ENCODE assay signal across 15 mouse cellular contexts in genomic region chr11:6558234-6558633, GRCm38 (mm10). TPM values are rescaled to one million over a fixed set of nuclear protein-coding genes. Genes with fewer than 3 reads are reported as not detected.
DNase-seq lines count a peak whose midpoint lies in the region; ATAC-seq and TF ChIP-seq lines count a peak whose summit lies in the region.
"Had no signal": no experiment of that assay in that cellular context is flagged by ENCODE, and none has a peak within 500 bp of the region (broad histone marks: within the 10 kb centered on the region; RNA-seq: fewer than 3 reads in every experiment).

No protein-coding gene starts in this region.

- 56% methylated on average over 3 of the region's 3 CpGs for WGBS in liver, postnatal 0 days (ENCODE audit: insufficient replicate concordance)

- H3K9me3 ChIP-seq in liver, postnatal 0 days (ENCODE audit: low read length), result no peaks in the 10 kb centered on the region
- no peaks in the 10 kb centered on the region for H3K9me3 ChIP-seq in ES-E14 (ENCODE audit: control insufficient read depth, insufficient read depth, low read depth, low read length)
- H3K9me3 ChIP-seq: embryonic facial prominence, embryonic 12.5 days; kidney, embryonic 15.5 days had no signal

- peak; percentile 49 for TF ChIP-seq CTCF in liver, postnatal 0 days (IDR thresholded peaks at IDR 0.05; ENCODE audit: low read depth)

- DNase-seq in liver, postnatal 0 days, result no peak
- no peak for DNase-seq in liver
- DNase-seq in CD4-positive helper T cell, adult 2 months (ENCODE audit: low read depth, low spot score), result peak; percentile 61
- no peak for DNase-seq in ES-E14 (ENCODE audit: low read depth, low spot score)
- DNase-seq in thymus, postnatal 14 days, result peak; percentile 44
- DNase-seq in cerebellum, postnatal 4 days (ENCODE audit: low spot score in 2 of 2), result no peak
- no peak for DNase-seq in left cerebral cortex, postnatal 10 days (ENCODE audit: extremely low spot score in 1 of 2, low spot score in 2 of 2)
- DNase-seq: cerebellum, adult 11 months; cerebellum, postnatal 36 days; gastrocnemius, postnatal 14 days; heart, postnatal 36 days; lung, postnatal 14 days had no signal

- no peak overlapping the region for H3K4me3 ChIP-seq in liver, postnatal 0 days (ENCODE audit: low read depth, low read length)
- no peak overlapping the region for H3K4me3 ChIP-seq in ES-E14 (ENCODE audit: insufficient read depth in 1 of 2, low read depth in 1 of 2, low read length in 2 of 2, poor library complexity in 1 of 2, severe bottlenecking in 1 of 2)
- H3K4me3 ChIP-seq: embryonic facial prominence, embryonic 12.5 days; kidney, embryonic 15.5 days had no signal

- H3K9ac ChIP-seq in liver, postnatal 0 days (replicated peaks), result no peak overlapping the region
- no peak overlapping the region for H3K9ac ChIP-seq in ES-E14 (ENCODE audit: insufficient read depth, low read depth, low read length, poor library complexity, severe bottlenecking)
- H3K9ac ChIP-seq: embryonic facial prominence, embryonic 12.5 days; kidney, embryonic 15.5 days had no signal

- no peak for TF ChIP-seq EP300 in liver, postnatal 0 days (IDR thresholded peaks at IDR 0.05; ENCODE audit: low read depth)

- intact Hi-C loops in left cerebral cortex, postnatal 10 days (cut with DNase I), result no loop called here

- in situ Hi-C loops in ES-E14 (cut with MboI; ENCODE audit: low sequenced_read_pairs in 2 of 2, unreplicated experiment in 2 of 2), result no loop called here

- no peaks in the 10 kb centered on the region for H3K27me3 ChIP-seq in liver, postnatal 0 days (ENCODE audit: insufficient read depth, low read length)
- H3K27me3 ChIP-seq: embryonic facial prominence, embryonic 12.5 days; kidney, embryonic 15.5 days had no signal

- no peak overlapping the region for H3K27ac ChIP-seq in liver, postnatal 0 days (ENCODE audit: low read depth)
- H3K27ac ChIP-seq in ES-E14 (ENCODE audit: insufficient read depth, low read depth, low read length, poor library complexity, severe bottlenecking), result no peak overlapping the region
- H3K27ac ChIP-seq: embryonic facial prominence, embryonic 12.5 days; kidney, embryonic 15.5 days had no signal

- H3K36me3 ChIP-seq in liver, postnatal 0 days (replicated peaks; ENCODE audit: insufficient read depth, low read length), result peaks cover 3% of the 10 kb centered on the region
- H3K36me3 ChIP-seq in ES-E14 (ENCODE audit: control insufficient read depth, insufficient read depth, low read length, poor library complexity, severe bottlenecking), result peaks cover 7% of the 10 kb centered on the region; the same call in 1 of the 2 replicates

- no peak overlapping the region for H3K4me2 ChIP-seq in liver, postnatal 0 days (ENCODE audit: low read depth, low read length)
- H3K4me2 ChIP-seq: embryonic facial prominence, embryonic 12.5 days; kidney, embryonic 15.5 days had no signal

- no peak for ATAC-seq in liver, postnatal 0 days
- ATAC-seq: hindbrain, embryonic 16.5 days had no signal

- H3K4me1 ChIP-seq in liver, postnatal 0 days (ENCODE audit: insufficient read depth), result peaks cover 20% of the 10 kb centered on the region; the same call in 1 of the 2 replicates
- H3K4me1 ChIP-seq in ES-E14 (ENCODE audit: control insufficient read depth in 2 of 2, insufficient read depth in 2 of 2, low read length in 2 of 2, poor library complexity in 1 of 2), result peaks cover 0 to 4% of the 10 kb centered on the region in 2 experiments; a peak in 2 of 4 replicates
- H3K4me1 ChIP-seq: embryonic facial prominence, embryonic 12.5 days had no signal

TF ChIP-seq in ES-E14, 5 proteins besides CTCF, POLR2A, EP300 and RAD21:
- TF ChIP-seq HCFC1 (IDR thresholded peaks at IDR 0.05; ENCODE audit: borderline replicate concordance, insufficient read depth, low read length) (no peak), CHD2 (IDR thresholded peaks at IDR 0.05; ENCODE audit: low read depth, low read length) (no peak), ZC3H11A (IDR thresholded peaks at IDR 0.05; ENCODE audit: borderline replicate concordance, low read depth, low read length) (no peak), MAFK (IDR thresholded peaks at IDR 0.05; ENCODE audit: insufficient read depth, low read depth, low read length) (peak; percentile 41; the same call in 1 of the 2 replicates), ZNF384 (IDR thresholded peaks at IDR 0.05; ENCODE audit: low read depth, low read length) (no peak)

RNA-seq across cellular contexts. Expression of gene Ccm2, which starts 11.5 kb away (rescaled TPM):
- polyA plus RNA-seq in liver, postnatal 0 days (2015; fragmentation: Nextera tagmentation; extraction: Ambion mirVana), result 33.9 and 34.9 TPM in 2 replicates
- total RNA-seq in ES-E14 (2012; rRNA removed), result 27.8 and 36.7 TPM in 2 replicates
- 10 to 100 TPM; 57.7 to 60.9 TPM for total RNA-seq in left cerebral cortex, postnatal 10 days (2021)

RNA-seq across cellular contexts. Expression of gene Myo1g, which starts 37.5 kb away (rescaled TPM):
- polyA plus RNA-seq in liver, postnatal 0 days (2015; fragmentation: Nextera tagmentation; extraction: Ambion mirVana), result 8.2 and 9.4 TPM in 2 replicates
- 11.6 TPM in 2 replicates for total RNA-seq in ES-E14 (2012; rRNA removed)
- total RNA-seq in left cerebral cortex, postnatal 10 days (2021), result under 1 TPM; 0.51 to 0.85 TPM

RNA-seq across cellular contexts. Expression of gene Nacad, which starts 47.6 kb away (rescaled TPM):
- polyA plus RNA-seq in liver, postnatal 0 days (2015; fragmentation: Nextera tagmentation; extraction: Ambion mirVana), result 1.5 and 1.6 TPM in 2 replicates
- total RNA-seq in ES-E14 (2012; rRNA removed), result 0.85 and 1.4 TPM in 2 replicates
- total RNA-seq in left cerebral cortex, postnatal 10 days (2021), result 10 to 100 TPM; 78.1 to 82.5 TPM

Comparison
In these comparisons a context has a peak if more than half of its experiments do, and no peak if none do; other contexts are left out.
1. DNase-seq: peak in CD4-positive helper T cell, adult 2 months (single experiment) and thymus, postnatal 14 days (single experiment); none in liver, postnatal 0 days (single experiment), liver (single experiment), ES-E14 (single experiment), cerebellum, postnatal 4 days (0 of 2) and left cerebral cortex, postnatal 10 days (0 of 2).
2. RNA of gene Nacad, which starts 47.6 kb away (total RNA-seq): 78.1 to 82.5 TPM in left cerebral cortex, postnatal 10 days; 0.85 to 1.4 TPM in ES-E14; every median in the first group is over 10 times any median in the second.